17 mouse cellular contexts compared by ENCODE assay signal in genomic region chr8:116429649-116430048, GRCm38 (mm10).
DNase-seq lines count a peak whose midpoint lies in the region; TF ChIP-seq lines count a peak whose summit lies in the region.
"Had no signal": no experiment of that assay in that cellular context is flagged by ENCODE, and none has a peak within 500 bp of the region (broad histone marks: within the 10 kb centered on the region; RNA-seq: fewer than 3 reads in every experiment).

No protein-coding gene starts in this region.

- no peaks in the 10 kb centered on the region for H3K79me2 ChIP-seq in macrophage (ENCODE audit: inconsistent target)

- H3K27ac ChIP-seq in gastrocnemius, adult 2 months = peak overlapping the region; percentile 61
- no peak overlapping the region for H3K27ac ChIP-seq in layer of hippocampus, adult 2 months
- peak overlapping the region; percentile 73 for H3K27ac ChIP-seq in macrophage
- H3K27ac ChIP-seq: forebrain, embryonic 15.5 days; hindbrain, embryonic 10.5 days; midbrain, embryonic 10.5 days; neural tube, embryonic 12.5 days had no signal

- intact Hi-C loops in gastrocnemius, adult 2 months (cut with DNase I) = no loop called here
- intact Hi-C loops in gastrocnemius, postnatal 14 days (cut with DNase I; ENCODE audit: low total_unique reads) = loop anchor here (10.0 kb wide), 1 partner anchor 715 kb away; no protein-coding TSS in a partner anchor

- no peak overlapping the region for H3K4me3 ChIP-seq in gastrocnemius, adult 2 months
- H3K4me3 ChIP-seq in layer of hippocampus, adult 2 months = no peak overlapping the region
- no peak overlapping the region for H3K4me3 ChIP-seq in macrophage (ENCODE audit: inconsistent target)
- H3K4me3 ChIP-seq: forebrain, embryonic 15.5 days; hindbrain, embryonic 10.5 days; midbrain, embryonic 10.5 days; neural tube, embryonic 12.5 days had no signal

- DNase-seq in gastrocnemius, adult 2 months = no peak
- no peak for DNase-seq in gastrocnemius, postnatal 14 days
- DNase-seq in layer of hippocampus, adult 2 months (ENCODE audit: low spot score in 2 of 2) = no peak
- DNase-seq in layer of hippocampus, postnatal 10 days (ENCODE audit: low spot score in 2 of 2) = no peak
- DNase-seq in brain, adult 2 months (ENCODE audit: low read depth, low spot score) = peak; percentile 38
- DNase-seq in natural killer cell, adult 2 months (ENCODE audit: low spot score in 2 of 2) = no peak
- DNase-seq: adrenal gland, postnatal 25 days; cerebellum, adult 8-10 months; kidney, adult 9 months; liver; right cerebral cortex, postnatal 4 days; thymus, postnatal 14 days had no signal

- H3K36me3 ChIP-seq in macrophage (ENCODE audit: inconsistent target) = no peaks in the 10 kb centered on the region
- H3K36me3 ChIP-seq: forebrain, embryonic 15.5 days; hindbrain, embryonic 10.5 days; midbrain, embryonic 10.5 days; neural tube, embryonic 12.5 days had no signal

- WGBS in macrophage (ENCODE audit: missing documents) = 93% methylated on average over 6 of the region's 6 CpGs

- peak; percentile 1; the same call in 1 of the 2 replicates for TF ChIP-seq CTCF in gastrocnemius, adult 2 months (IDR thresholded peaks at IDR 0.05)
- 0 out of 2 replicates have a peak, but pooled peaks have one; percentile 11 for TF ChIP-seq CTCF in layer of hippocampus, adult 2 months (conservative IDR thresholded peaks at IDR 0.05)
